Mouse (Mus musculus): ENCODE measurements at regions not wholly inside any gene's neighbourhood (a gene's known extent, or its start where the extent isn't known, plus 50 kb on each side); places are given as distances from the start of the nearest gene placed in this dataset.

- TF ChIP-seq POLR2A (IDR thresholded peaks at IDR 0.05; ENCODE audit: low read depth, low read length) (no peak), CTCF (conservative IDR thresholded peaks at IDR 0.05; ENCODE audit: insufficient read depth, insufficient read length, low read depth, low read length) (no peak)
Observed at GRCm38 (mm10) chr15:97174989-97175388, 71.9 kb upstream of the Pced1b start.

Measured in kidney, adult 2 months (tissue).